Mouse (Mus musculus) heart, adult 11 months (tissue): ENCODE data around the gene Scpep1.
A peak's percentile ranks its signal among the peaks of the same experiment; 100 is the strongest.

ENCODE experiments used
- DNase-seq: peaks from one replicate; pipeline ENCODE4 v3.0.0; 2022

Gene Scpep1

GRCm38 (mm10) chr11:88970202-88970732, 15.0 kb upstream of the Scpep1 start, which contains the start of gene Coil:
Gene Coil, plus strand, starts transcription at chr11:88970252.
- DNase-seq = peak; percentile 94

GRCm38 (mm10) chr11:88966881-88967361, 11.7 kb upstream of the Scpep1 start, which contains the start of gene Elobl:
Gene Elobl, minus strand, starts transcription at chr11:88966931.
- DNase-seq = no peak

GRCm38 (mm10) chr11:88958851-88959250, 3.6 kb upstream of the Scpep1 start:
- DNase-seq = no peak

- DNase-seq = no peak
Measured at GRCm38 (mm10) chr11:88954803-88955202, 462 bp downstream of the Scpep1 start.

- no peak for DNase-seq
Measured at GRCm38 (mm10) chr11:88953582-88953981, 1.7 kb downstream of the Scpep1 start.

GRCm38 (mm10) chr11:88952117-88952516, 3.1 kb downstream of the Scpep1 start:
- no peak for DNase-seq

GRCm38 (mm10) chr11:88951576-88951975, 3.7 kb downstream of the Scpep1 start:
- no peak for DNase-seq

GRCm38 (mm10) chr11:88950640-88951250, 4.5 kb downstream of the Scpep1 start:
- DNase-seq = peak; percentile 88

GRCm38 (mm10) chr11:88949802-88950639, 5.2 kb downstream of the Scpep1 start:
- DNase-seq = no peak

GRCm38 (mm10) chr11:88948896-88949295, 6.4 kb downstream of the Scpep1 start:
- DNase-seq = no peak

GRCm38 (mm10) chr11:88945971-88946585, 9.2 kb downstream of the Scpep1 start:
- DNase-seq = peak; percentile 88

GRCm38 (mm10) chr11:88941489-88941888, 13.8 kb downstream of the Scpep1 start:
- no peak for DNase-seq

- DNase-seq = no peak
Measured at GRCm38 (mm10) chr11:88939634-88940033, 15.6 kb downstream of the Scpep1 start.

GRCm38 (mm10) chr11:88938770-88939169, 16.5 kb downstream of the Scpep1 start:
- DNase-seq = no peak

- no peak for DNase-seq
Measured at GRCm38 (mm10) chr11:88937886-88938285, 17.4 kb downstream of the Scpep1 start.

GRCm38 (mm10) chr11:88934089-88935000, 20.9 kb downstream of the Scpep1 start:
- no peak for DNase-seq

GRCm38 (mm10) chr11:88933030-88933429, 22.2 kb downstream of the Scpep1 start:
- DNase-seq = no peak

- DNase-seq = no peak
Measured at GRCm38 (mm10) chr11:88931692-88932530, 23.4 kb downstream of the Scpep1 start.

GRCm38 (mm10) chr11:88926566-88926965, 28.7 kb downstream of the Scpep1 start:
- no peak for DNase-seq

- peak; percentile 95 for DNase-seq
Measured at GRCm38 (mm10) chr11:88909388-88910036, 45.8 kb downstream of the Scpep1 start.
